Mouse (Mus musculus) regulatory T cell (primary cell): ENCODE data around the gene Olfr551.
"Not testable (repeated sequence)": the region's sequence is repeated elsewhere in the genome, so short reads cannot be mapped to it uniquely, and the experiment has no call there.

Experiments
- in situ Hi-C: fragments of 300-600 bp; cut with MboI, MseI; formaldehyde crosslinking; loops from one replicate; pipeline ENCODE4 v1.15.1; 2025; ENCODE audit warnings: high pct_unique_total_duplicates

Olfr551 gene

DNA sequence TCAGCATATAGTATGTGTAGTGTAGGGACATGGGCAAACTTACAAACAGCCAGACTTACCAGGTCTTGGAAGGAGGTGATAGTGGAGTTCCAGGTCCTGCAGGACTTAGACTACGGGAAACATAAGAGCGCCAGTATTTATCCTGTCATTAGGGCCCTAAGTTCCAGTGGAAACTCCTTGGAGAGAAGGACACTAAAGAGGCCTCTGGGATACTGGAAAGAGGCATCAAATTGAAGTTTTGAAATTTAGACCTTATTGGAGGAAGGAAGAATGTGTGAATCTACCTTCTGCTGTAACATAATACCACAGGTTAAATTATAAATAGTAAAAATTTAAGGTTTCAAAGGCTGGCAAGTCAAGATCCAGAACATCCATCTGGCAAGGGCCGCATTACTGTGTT is at the start of gene Olfr551:
Gene Olfr551, minus strand, starts transcription at position 101 of the 400 bp plus-strand sequence.
- in situ Hi-C loops, result no loop called here

DNA sequence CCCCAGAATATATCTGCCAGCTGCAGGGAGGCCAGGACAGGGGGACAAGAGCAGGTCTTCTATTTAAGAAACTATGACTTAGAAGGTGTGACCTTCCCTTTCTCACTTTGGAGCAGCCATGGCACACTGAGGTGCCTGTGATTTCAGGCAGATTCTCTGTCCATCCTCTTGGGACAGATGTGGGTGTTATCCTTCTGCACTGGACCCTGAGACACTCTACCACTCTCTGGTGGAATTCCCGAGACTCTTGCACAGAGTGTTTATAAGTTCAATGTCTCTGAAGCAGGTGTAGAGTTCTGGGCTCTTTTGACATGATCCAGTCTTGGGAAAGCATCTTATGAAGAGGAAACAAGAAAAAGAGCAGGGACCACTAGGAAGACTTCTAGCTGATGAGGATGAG is 46.4 kb upstream of the Olfr551 start, which contains the start of gene Olfr554:
Gene Olfr554, plus strand, starts transcription at position 301 of the 400 bp plus-strand sequence.
- in situ Hi-C loops, result loop anchor here (5.0 kb wide), 1 partner anchor 131 kb away; no protein-coding TSS in a partner anchor

DNA sequence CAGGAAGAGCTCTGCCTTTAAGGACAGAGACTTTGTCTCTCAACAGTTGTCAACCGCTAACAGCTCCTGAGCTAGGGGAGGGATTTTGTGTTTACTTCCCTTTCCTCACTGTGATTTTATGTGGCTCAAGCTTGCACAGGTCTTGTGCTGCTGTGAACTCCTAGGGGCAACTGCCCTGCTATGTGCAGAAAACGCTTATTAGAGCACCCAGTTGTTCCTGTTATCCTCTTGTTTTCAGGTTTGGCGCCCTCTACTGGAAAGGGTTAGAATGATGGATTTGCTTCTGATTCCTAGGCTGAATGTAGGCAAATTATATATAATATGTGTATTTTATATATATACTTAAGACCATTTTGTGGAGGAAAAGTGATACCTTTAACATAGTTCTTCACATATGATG is 45.0 kb upstream of the Olfr551 start:
- in situ Hi-C loops, result loop anchor here (5.0 kb wide), 1 partner anchor 129 kb away; no protein-coding TSS in a partner anchor

DNA sequence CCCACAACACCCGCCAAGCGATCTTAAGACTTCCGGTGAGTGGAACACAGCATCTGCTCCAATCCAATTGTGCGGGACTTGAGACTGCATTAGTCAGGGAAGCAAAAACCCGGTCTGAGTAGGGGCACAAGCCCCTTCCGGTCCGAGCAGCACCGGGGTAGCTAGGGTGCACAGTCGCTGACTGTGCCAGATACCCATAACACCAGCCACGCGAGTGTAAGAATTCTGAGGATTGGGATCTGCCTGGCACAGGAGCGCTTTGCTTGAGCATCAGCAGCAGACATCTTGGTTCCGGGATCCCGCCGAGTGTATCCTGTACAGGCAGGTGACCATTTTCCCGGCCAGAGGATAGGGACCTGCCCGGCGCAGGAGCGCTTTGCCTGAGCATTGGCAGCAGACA is 28.7 kb upstream of the Olfr551 start:
- in situ Hi-C loops, result not testable (repeated sequence)

DNA sequence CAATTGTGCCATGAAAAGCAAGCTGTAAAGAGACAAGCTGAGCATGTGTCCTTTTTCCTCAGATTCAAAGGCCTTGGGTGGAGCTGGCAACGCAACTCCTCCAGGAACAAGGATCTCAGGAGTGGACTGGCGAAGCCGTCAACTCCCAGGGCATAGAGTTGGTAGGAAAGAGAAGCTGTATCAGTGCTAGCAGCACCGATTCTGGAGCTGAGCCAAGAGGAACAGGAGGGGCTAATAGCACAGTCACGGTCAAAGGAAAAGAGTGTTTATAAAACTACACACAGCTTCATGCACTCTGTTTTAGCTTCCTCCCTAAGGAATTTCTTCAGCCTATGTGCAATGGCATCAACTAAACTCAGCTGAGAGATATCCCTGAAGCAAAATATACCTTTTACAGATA is 27.9 kb upstream of the Olfr551 start:
- in situ Hi-C loops, result no loop called here

DNA sequence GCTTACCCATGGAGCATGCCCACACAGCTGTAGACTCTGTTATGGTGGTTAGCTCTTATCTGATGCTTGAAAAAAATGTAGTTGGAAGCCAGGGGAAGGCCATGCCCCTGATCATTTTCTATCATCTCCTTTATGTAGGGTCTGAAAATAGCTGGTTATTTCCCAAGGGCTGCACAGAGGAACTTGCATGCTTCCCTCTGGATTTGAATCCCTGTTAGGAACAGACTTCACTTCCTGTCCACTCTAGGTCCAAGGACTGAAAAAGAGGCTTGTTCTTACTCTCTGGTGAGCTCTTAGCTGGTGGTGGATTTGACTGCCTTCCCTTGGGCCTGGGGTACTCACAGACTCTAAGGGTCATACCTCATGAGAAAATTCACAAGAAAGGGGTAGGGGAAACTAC is 26.4 kb upstream of the Olfr551 start, which contains the start of gene Olfr553:
Gene Olfr553, minus strand, starts transcription at position 101 of the 400 bp plus-strand sequence.
- in situ Hi-C loops, result no loop called here

DNA sequence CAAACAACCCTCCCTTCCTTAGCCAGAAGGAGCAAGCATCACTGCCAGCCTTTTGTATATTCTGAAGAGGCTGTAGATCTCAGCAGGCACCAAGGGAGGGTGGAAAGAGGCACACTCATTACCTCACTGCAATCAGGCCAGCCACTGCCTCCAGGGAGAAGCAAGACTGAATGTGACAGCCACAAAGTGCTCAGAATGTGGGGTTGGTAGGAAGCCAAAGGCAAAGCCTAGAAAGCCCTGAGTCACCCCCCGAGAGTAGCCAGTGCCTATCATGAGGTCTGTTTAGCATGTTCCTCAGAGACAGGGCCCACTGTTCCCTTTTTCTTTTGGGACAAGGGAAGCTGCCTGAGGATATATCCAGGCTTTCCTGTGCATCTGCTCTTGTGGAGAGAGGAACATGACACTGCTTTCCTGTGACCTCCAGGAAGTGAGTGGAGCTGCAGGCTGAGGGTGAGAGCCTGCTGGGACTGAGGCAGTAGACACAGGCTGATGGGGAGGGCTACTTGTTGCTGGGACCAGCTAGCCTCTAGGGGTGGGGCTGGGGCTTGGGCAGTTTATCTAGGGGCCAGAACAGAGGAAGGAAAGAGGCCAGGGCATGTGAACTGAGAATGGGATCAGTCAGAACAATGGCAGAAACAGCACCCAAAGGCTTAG is 5.8 kb upstream of the Olfr551 start, which contains the start of gene Olfr552:
Gene Olfr552, plus strand, starts transcription at position 393 of the 654 bp plus-strand sequence.
- in situ Hi-C loops, result no loop called here

DNA sequence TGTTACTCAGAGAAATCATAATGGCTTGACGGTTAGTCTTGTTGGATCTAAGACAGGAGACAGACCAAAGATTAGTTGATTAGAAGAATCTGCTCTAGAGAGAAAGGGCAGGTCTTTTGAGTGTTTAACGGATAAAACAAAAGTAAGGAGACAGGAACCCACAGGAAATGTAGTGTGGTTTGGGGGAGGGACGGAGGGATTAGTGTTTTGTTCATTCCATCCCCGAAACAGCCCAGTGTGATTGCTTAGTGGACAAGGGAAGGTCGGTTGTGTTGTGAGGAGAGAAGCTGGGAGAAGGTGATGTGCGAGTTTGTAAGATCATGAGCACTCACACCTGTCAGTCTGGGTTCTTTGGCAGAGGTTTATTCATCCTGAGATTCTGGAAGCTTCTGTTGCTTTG is 15.7 kb downstream of the Olfr551 start:
- in situ Hi-C loops, result no loop called here

DNA sequence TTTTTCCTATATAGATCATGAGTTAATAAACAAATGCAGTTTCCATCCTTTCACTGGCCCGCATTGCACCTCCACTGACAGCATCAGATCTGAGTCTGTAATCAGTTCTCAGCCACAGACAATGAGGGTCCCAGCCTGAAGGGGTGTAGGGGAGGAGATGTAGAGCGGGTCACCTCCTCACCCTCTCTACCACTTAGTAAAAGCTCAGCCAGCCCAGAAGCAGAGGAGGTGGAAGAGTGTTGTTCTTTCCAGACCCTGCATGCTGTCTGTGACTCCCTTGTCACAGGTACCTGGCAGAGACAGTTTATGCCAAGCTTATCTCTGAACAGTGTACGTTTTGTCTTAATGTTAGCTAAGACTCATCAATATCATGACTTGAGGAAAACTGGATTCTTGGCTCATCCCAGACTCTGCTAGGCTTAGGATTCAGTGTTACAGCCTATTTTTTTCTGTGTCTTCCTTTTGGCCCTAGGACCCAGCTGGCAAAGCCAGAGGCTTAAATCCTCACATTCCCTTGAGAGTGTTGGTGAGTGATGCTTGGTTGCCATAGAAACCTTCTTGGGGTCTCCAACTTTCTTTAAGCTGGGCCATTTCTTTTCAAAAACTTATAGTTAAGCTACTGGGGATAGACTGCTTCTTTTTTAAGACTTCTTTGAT is 18.4 kb downstream of the Olfr551 start:
- in situ Hi-C loops, result no loop called here

DNA sequence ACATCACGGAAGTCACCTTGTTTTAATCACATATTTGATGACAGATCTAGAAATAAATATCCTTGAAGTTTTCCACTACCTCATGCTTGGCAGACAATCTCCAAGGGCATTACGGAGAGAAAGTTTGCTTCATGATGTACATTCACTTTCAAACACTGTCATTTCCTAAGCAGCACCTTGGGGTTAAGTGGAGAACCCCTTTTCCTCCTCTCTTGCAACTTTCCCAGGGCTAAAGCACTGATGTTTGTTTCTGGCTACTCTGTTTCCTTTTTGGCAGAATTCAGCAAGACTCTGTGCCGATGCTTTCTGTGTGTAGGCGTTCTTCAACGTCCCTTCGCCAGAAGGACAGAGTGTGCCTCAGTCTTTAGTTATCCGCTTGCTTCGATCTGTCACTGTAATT is 20.5 kb downstream of the Olfr551 start, which contains the start of gene Olfr550:
Gene Olfr550, plus strand, starts transcription at position 301 of the 400 bp plus-strand sequence.
- in situ Hi-C loops, result no loop called here

DNA sequence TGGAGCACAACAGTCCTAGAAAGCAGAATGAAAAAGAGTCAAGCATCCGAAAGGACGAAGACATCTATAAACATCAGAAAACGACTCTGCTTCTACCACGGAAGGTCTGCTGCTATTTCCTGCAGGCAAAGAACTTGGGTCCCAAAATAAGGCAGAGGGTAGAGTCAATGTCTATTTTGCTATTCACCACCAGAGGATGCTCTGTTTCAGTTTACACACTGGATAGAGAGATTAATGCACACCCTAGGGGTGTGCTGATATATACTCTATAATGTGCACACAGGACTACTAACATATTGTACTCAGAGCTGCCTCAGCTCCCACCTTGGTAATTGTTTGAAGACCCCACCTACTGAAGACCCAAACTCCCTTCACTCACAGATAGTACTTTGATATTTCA is 25.5 kb downstream of the Olfr551 start:
- in situ Hi-C loops, result no loop called here

DNA sequence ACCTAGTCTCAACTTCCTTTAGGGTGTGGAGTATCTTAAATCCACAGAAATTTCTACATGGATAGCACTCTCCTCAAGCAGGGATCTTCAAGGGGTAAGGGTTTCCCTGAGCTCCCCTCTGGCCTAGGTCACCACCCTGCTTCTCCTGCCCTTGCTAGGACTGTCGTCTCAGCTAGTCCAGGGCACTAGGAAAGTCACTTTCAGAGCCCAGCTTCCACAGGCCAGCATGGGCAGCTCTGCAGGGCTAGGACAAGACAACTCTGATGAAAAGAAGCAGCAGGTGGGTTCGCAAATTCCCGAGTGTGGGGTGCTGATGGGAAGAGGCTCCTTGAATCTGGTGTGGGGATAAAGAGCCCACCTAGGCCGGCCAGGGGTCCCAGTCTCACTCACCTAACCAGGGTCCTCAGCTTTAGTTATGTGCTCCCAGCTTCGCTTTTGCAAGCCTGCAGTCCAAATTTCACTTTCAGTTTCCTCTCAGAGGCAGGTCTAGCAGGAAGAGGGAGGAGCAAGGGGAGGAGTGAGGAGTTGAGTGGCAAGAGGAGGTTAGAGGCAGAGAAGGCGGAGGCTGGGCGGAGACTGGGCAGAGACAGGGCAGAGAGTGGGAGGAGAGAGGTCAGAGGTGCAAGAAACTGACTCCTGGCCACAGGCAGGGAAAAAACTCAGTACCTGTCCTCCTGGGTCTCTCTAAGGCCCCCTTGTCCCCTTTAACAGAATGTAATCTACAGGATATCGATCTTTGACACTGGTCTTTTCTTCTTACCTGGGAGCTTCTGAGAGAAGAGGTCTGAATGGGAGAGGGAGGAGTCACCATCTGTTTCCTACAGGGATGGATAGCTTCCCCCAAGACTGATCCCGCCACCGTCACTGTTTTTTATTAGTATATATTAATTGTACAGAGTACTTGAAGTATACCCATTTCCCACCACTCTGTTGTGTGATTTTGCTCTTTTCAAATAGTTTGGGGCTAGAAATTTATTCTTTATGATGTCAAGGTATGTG is 26.4 kb downstream of the Olfr551 start, which contains the start of gene Trim21:
Gene Trim21, minus strand, starts transcription at position 488 of the 999 bp plus-strand sequence.
- in situ Hi-C loops, result no loop called here

DNA sequence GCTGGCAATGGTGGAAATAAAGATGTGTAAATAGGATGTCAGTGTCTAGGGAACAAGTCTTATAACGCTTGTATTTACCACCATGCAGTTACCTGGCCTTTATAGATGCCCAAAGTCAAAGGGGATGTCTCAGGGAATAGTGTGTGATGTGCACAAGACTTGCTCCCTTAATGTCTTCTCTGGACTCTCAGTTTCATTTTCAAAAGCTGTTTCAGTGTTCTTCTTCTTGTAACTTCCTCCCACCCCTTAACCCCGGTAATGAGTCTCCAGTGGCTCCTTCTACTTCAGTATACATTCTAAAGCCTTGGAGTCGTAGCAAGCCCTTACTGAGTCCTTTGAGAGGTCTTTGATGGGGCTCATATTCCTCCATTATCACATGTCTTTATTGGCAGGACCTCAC is 38.4 kb downstream of the Olfr551 start:
- in situ Hi-C loops, result no loop called here

DNA sequence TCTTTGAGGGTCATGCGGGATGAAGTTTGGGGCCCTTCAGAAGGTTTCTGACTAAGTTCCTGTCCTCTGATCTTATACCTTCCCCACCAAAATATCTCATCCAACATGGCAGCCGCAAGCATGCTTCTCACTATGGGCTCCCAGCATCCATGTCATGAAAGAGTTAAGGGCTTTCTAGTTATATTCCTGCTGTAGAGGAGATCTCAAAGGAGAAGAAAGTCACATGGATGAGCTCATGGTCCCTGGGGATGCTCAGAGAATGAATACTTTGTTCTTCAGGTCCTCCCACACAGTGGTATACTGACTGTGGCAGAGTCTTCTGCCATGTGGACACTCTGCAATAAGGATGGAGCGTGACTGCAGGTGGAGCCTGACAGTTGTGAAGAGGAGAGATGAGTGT is 42.1 kb downstream of the Olfr551 start, which contains the start of gene Olfr549:
Gene Olfr549, plus strand, starts transcription at position 301 of the 400 bp plus-strand sequence.
- in situ Hi-C loops, result no loop called here

DNA sequence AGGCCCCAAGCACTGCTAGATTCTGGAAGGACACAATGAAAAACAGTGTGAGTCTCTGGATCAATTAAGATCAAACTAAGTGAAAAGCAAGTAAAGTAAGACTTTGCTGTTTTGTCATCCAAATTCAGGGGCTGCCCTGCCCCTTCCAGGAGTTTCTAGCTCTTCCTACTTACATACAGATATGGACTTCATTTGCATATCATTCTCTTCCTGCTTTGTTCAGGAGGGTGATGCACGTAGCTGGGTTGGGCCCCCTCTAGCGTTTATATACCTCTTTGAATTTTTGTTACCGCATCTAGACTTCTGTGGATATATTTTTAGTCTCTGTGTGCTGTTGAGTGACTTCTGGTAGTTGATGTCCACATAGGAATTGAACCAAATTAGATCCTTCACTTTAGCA is 50.4 kb downstream of the Olfr551 start:
- in situ Hi-C loops, result no loop called here

DNA sequence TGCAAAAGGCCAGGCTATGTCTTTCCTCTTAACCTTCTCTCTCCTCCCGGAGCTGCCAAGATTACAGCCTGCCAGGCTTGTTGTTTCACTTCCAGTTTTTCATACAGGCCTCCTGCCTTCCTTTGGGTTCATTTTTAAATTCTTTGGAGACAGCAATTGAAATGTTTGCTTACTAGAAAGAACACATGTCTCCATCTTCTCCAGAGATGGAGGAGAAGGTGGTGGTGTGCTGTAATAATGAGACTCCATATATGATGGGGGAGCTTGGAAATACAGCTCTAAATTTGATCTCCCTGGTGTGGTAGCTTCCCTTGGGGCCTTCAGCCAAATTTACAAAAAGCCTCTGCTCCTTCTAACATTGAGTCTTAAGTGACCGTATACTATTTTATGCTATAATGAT is 51.1 kb downstream of the Olfr551 start, which contains the start of gene Olfr548-ps1:
Gene Olfr548-ps1, plus strand, starts transcription at position 301 of the 400 bp plus-strand sequence.
- in situ Hi-C loops, result no loop called here

DNA sequence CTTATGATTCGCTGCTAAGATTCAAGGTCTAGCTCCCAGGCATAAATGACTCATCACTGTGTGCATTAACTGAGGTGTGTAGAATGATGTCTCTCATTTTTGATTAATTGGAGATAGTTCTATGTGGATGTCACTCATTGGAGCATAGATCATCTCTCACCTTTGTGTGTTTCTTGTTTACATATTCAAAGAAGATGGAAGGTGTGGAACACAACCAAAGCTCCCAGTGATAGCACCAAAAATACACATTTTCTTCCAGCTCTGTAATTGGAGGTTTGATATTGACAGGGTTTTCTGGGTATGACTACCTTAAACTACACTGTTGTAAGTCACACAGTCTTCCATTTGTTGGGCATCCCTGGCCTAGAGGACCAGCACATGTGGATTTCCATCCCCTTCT is 57.2 kb downstream of the Olfr551 start, which contains the start of gene Olfr547:
Gene Olfr547, plus strand, starts transcription at position 301 of the 400 bp plus-strand sequence.
- in situ Hi-C loops, result no loop called here
